Mouse (Mus musculus) kidney, adult 2 months (tissue): ENCODE results near the gene Ptprd.

Experiments
- CTCF ChIP-seq: fragments of 200-500 bp; conservative IDR thresholded peaks from 2 replicates; pipeline ENCODE4 v1.5.1; 2011; ENCODE audit warnings: low read depth, mild to moderate bottlenecking, control low read depth, low read length, moderate library complexity, mixed read lengths; ENCODE audit not compliant: insufficient read depth, insufficient read length
- POLR2A ChIP-seq: fragments of 200-500 bp; IDR thresholded peaks from one replicate; pipeline ENCODE4 v1.6.1; 2011; ENCODE audit warnings: low read depth, low read length, control low read depth

DNA sequence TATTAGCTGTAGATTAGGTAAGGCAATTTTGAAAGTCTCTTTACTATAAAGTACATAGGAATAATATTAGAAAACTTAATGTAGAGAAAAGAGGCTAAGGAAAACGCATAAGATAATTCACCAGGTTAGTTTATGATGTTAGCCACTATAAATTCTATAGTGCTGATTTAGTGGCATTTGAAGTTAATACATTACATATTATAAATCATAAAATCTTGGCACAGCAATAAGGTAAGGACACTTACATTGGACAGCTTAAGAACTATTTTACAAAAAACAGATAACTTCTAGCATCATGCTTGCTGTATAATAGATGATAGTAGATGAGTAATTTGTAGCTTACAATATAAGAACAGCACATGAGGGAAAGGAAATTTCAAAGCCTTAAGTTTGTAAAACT is 1322.1 kb downstream of the Ptprd start:
- no peak for TF ChIP-seq CTCF
- TF ChIP-seq POLR2A = no peak
